Mouse (Mus musculus): Measurements from ENCODE around the gene Ankrd13a.
A peak's percentile ranks its signal among the peaks of the same experiment; 100 is the strongest.

The Ankrd13a gene

GRCm38 (mm10) chr5:114774403-114775051, at the start of gene Ankrd13a:
Gene Ankrd13a (plus strand): TSS chr5:114774677.
- DNase-seq (ENCODE audit: low read depth, low spot score), result peak; percentile 95

- no peak for DNase-seq (ENCODE audit: low read depth, low spot score)
These were observed 46.3 kb upstream of the Ankrd13a start for GRCm38 (mm10) chr5:114728160-114728559.

GRCm38 (mm10) chr5:114730129-114730528, 44.3 kb upstream of the Ankrd13a start:
- no peak for DNase-seq (ENCODE audit: low read depth, low spot score)

GRCm38 (mm10) chr5:114731498-114731897, 43.0 kb upstream of the Ankrd13a start:
- no peak for DNase-seq (ENCODE audit: low read depth, low spot score)

GRCm38 (mm10) chr5:114731969-114732368, 42.5 kb upstream of the Ankrd13a start:
- DNase-seq (ENCODE audit: low read depth, low spot score), result no peak

- DNase-seq (ENCODE audit: low read depth, low spot score), result no peak
These were observed 40.9 kb upstream of the Ankrd13a start for GRCm38 (mm10) chr5:114733606-114734005.

GRCm38 (mm10) chr5:114737090-114737887, 37.2 kb upstream of the Ankrd13a start:
- DNase-seq (ENCODE audit: low read depth, low spot score), result no peak

- no peak for DNase-seq (ENCODE audit: low read depth, low spot score)
These were observed 35.7 kb upstream of the Ankrd13a start for GRCm38 (mm10) chr5:114738707-114739241.

GRCm38 (mm10) chr5:114740595-114740994, 33.9 kb upstream of the Ankrd13a start:
- no peak for DNase-seq (ENCODE audit: low read depth, low spot score)

GRCm38 (mm10) chr5:114742572-114742971, 31.9 kb upstream of the Ankrd13a start:
- DNase-seq (ENCODE audit: low read depth, low spot score), result no peak

- no peak for DNase-seq (ENCODE audit: low read depth, low spot score)
These were observed 31.3 kb upstream of the Ankrd13a start for GRCm38 (mm10) chr5:114742998-114743696.

- DNase-seq (ENCODE audit: low read depth, low spot score), result no peak
These were observed 30.8 kb upstream of the Ankrd13a start for GRCm38 (mm10) chr5:114743697-114744090.

GRCm38 (mm10) chr5:114745581-114745980, 28.9 kb upstream of the Ankrd13a start:
- DNase-seq (ENCODE audit: low read depth, low spot score), result no peak

- no peak for DNase-seq (ENCODE audit: low read depth, low spot score)
These were observed 27.6 kb upstream of the Ankrd13a start for GRCm38 (mm10) chr5:114746886-114747285.

- DNase-seq (ENCODE audit: low read depth, low spot score), result no peak
These were observed 27.0 kb upstream of the Ankrd13a start for GRCm38 (mm10) chr5:114747521-114747920.

GRCm38 (mm10) chr5:114750325-114750724, 24.2 kb upstream of the Ankrd13a start:
- DNase-seq (ENCODE audit: low read depth, low spot score), result no peak

- no peak for DNase-seq (ENCODE audit: low read depth, low spot score)
These were observed 22.1 kb upstream of the Ankrd13a start for GRCm38 (mm10) chr5:114752397-114752796.

- no peak for DNase-seq (ENCODE audit: low read depth, low spot score)
These were observed 21.1 kb upstream of the Ankrd13a start for GRCm38 (mm10) chr5:114753384-114753783.

GRCm38 (mm10) chr5:114759536-114760090, 14.9 kb upstream of the Ankrd13a start:
- DNase-seq (ENCODE audit: low read depth, low spot score), result no peak

- no peak for DNase-seq (ENCODE audit: low read depth, low spot score)
These were observed 12.5 kb upstream of the Ankrd13a start for GRCm38 (mm10) chr5:114761980-114762379.

- peak; percentile 72 for DNase-seq (ENCODE audit: low read depth, low spot score)
These were observed 9.4 kb upstream of the Ankrd13a start for GRCm38 (mm10) chr5:114764812-114765735.

Data from R1 (cell line).